Mouse (Mus musculus) intestine, postnatal 0 days (tissue): ENCODE measurements at regions not wholly inside any gene's neighbourhood (a gene's known extent, or its start where the extent isn't known, plus 50 kb on each side); places are given as distances from the start of the nearest gene placed in this dataset.

Experiments
- ATAC-seq: fragments of 200-750 bp; cut with Nextera tagmentation; 2 replicates; pipeline ENCODE4 v1.8.0; 2017; ENCODE audit warnings: mild to moderate bottlenecking, moderate TSS enrichment, moderate library complexity
- H3K27ac ChIP-seq: fragments of 300-500 bp; sonication (generic); 2 replicates; pipeline ENCODE4 v1.5.1; 2014; ENCODE audit warnings: mild to moderate bottlenecking, low read depth, low read length, moderate library complexity
- H3K27me3 ChIP-seq: fragments of 300-500 bp; sonication (generic); replicated peaks from 2 replicates; pipeline ENCODE4 v1.6.1; 2014; ENCODE audit warnings: low read length, mixed read lengths; ENCODE audit not compliant: control insufficient read depth, insufficient read depth
- H3K36me3 ChIP-seq: fragments of 300-500 bp; sonication (generic); 2 replicates; pipeline ENCODE4 v1.6.1; 2014; ENCODE audit warnings: mild to moderate bottlenecking, moderate library complexity; ENCODE audit not compliant: control insufficient read depth, insufficient read depth
- H3K4me1 ChIP-seq: fragments of 300-500 bp; sonication (generic); replicated peaks from 2 replicates; pipeline ENCODE4 v1.6.1; 2014; ENCODE audit warnings: antibody characterized with exemption, low read length, mixed read lengths; ENCODE audit not compliant: control insufficient read depth, insufficient read depth
- H3K4me2 ChIP-seq: fragments of 300-500 bp; sonication (generic); replicated peaks from 2 replicates; pipeline ENCODE4 v1.6.1; 2014; ENCODE audit warnings: low read depth, mild to moderate bottlenecking, moderate library complexity
- H3K4me3 ChIP-seq: fragments of 300-500 bp; sonication (generic); 2 replicates; pipeline ENCODE4 v1.5.1; 2014; ENCODE audit warnings: low read depth, low read length
- H3K9ac ChIP-seq: fragments of 300-500 bp; sonication (generic); 2 replicates; pipeline ENCODE4 v1.6.1; 2014; ENCODE audit warnings: mild to moderate bottlenecking, low read depth, low read length
- H3K9me3 ChIP-seq: fragments of 300-500 bp; sonication (generic); 2 replicates; pipeline ENCODE4 v1.6.1; 2016; ENCODE audit warnings: mixed run types; ENCODE audit not compliant: control insufficient read depth
- CTCF ChIP-seq: sonication (generic); IDR thresholded peaks from 2 replicates; pipeline ENCODE4 v1.5.1; 2016; ENCODE audit warnings: low read depth, mild to moderate bottlenecking, control low read depth, antibody characterized with exemption, moderate library complexity
- WGBS: fragments of 180-500 bp; shearing (Covaris S2); extraction: QIAGEN DNeasy Blood & Tissue Kit; methylation state at CpG from one replicate; pipeline ENCODE4 v1.1.7; 2014; 5-methylcytosine and 5-hydroxymethylcytosine counted together

- TF ChIP-seq CTCF = no peak
- Histone ChIP-seq H3K4me2 (no peak overlapping the region), H3K4me3 (no peak overlapping the region), H3K36me3 (no peaks in the 10 kb centered on the region), H3K27me3 (no peaks in the 10 kb centered on the region), H3K9me3 (no peaks in the 10 kb centered on the region), H3K9ac (no peak overlapping the region), H3K27ac (no peak overlapping the region), H3K4me1 (no peaks in the 10 kb centered on the region)
- 77% methylated on average over 2 of the region's 2 CpGs for WGBS
- ATAC-seq = no peak
Measured at GRCm38 (mm10) chr2:124732593-124732992, 335.3 kb upstream of the Slc24a5 start.

- ATAC-seq = no peak
- Histone ChIP-seq H3K9me3 (no peaks in the 10 kb centered on the region), H3K4me2 (no peak overlapping the region), H3K27ac (no peak overlapping the region), H3K4me1 (no peaks in the 10 kb centered on the region), H3K9ac (no peak overlapping the region), H3K36me3 (no peaks in the 10 kb centered on the region), H3K4me3 (no peak overlapping the region), H3K27me3 (no peaks in the 10 kb centered on the region)
- no peak for TF ChIP-seq CTCF
- WGBS = 58% methylated on average over 13 of the region's 13 CpGs
Measured at GRCm38 (mm10) chr2:124740848-124741247, 327.1 kb upstream of the Slc24a5 start.

GRCm38 (mm10) chr2:124742964-124743363 is 325.0 kb upstream of the Slc24a5 start:
- Histone ChIP-seq H3K9me3 (no peaks in the 10 kb centered on the region), H3K27me3 (no peaks in the 10 kb centered on the region), H3K27ac (no peak overlapping the region), H3K36me3 (no peaks in the 10 kb centered on the region), H3K9ac (no peak overlapping the region), H3K4me1 (no peaks in the 10 kb centered on the region), H3K4me2 (no peak overlapping the region), H3K4me3 (no peak overlapping the region)
- TF ChIP-seq CTCF = no peak
- 74% methylated on average over 2 of the region's 2 CpGs for WGBS
- ATAC-seq = no peak

- Histone ChIP-seq H3K4me3 (no peak overlapping the region), H3K27ac (no peak overlapping the region), H3K27me3 (no peaks in the 10 kb centered on the region), H3K4me1 (no peaks in the 10 kb centered on the region), H3K4me2 (no peak overlapping the region), H3K9ac (no peak overlapping the region), H3K36me3 (no peaks in the 10 kb centered on the region), H3K9me3 (no peaks in the 10 kb centered on the region)
- ATAC-seq = no peak
- WGBS = 83% methylated on average over 2 of the region's 2 CpGs
- TF ChIP-seq CTCF = no peak
Measured at GRCm38 (mm10) chr2:124745045-124745444, 322.9 kb upstream of the Slc24a5 start.

- WGBS = 80% methylated on average over 1 of the region's 1 CpGs
- no peak overlapping the region for H3K4me3 ChIP-seq
- no peak overlapping the region for H3K27ac ChIP-seq
- H3K9me3 ChIP-seq = 0 out of 2 replicates have a peak, but pooled peaks cover 2% of the 10 kb centered on the region
- ATAC-seq = no peak
- no peaks in the 10 kb centered on the region for H3K4me1 ChIP-seq
- H3K36me3 ChIP-seq = no peaks in the 10 kb centered on the region
- H3K9ac ChIP-seq = no peak overlapping the region
- no peak overlapping the region for H3K4me2 ChIP-seq
- H3K27me3 ChIP-seq = no peaks in the 10 kb centered on the region
- no peak for TF ChIP-seq CTCF
Measured at GRCm38 (mm10) chr2:124747119-124747518, 320.8 kb upstream of the Slc24a5 start.

GRCm38 (mm10) chr2:124747627-124748026 is 320.3 kb upstream of the Slc24a5 start:
- 77% methylated on average over 4 of the region's 4 CpGs for WGBS
- Histone ChIP-seq H3K9ac (no peak overlapping the region), H3K9me3 (0 out of 2 replicates have a peak, but pooled peaks cover 2% of the 10 kb centered on the region), H3K4me3 (no peak overlapping the region), H3K4me2 (no peak overlapping the region), H3K4me1 (no peaks in the 10 kb centered on the region), H3K27ac (no peak overlapping the region), H3K36me3 (no peaks in the 10 kb centered on the region), H3K27me3 (no peaks in the 10 kb centered on the region)
- TF ChIP-seq CTCF = no peak
- ATAC-seq = no peak

GRCm38 (mm10) chr2:124751832-124752231 is 316.1 kb upstream of the Slc24a5 start:
- Histone ChIP-seq H3K27ac (no peak overlapping the region), H3K9ac (no peak overlapping the region), H3K4me2 (no peak overlapping the region), H3K4me1 (no peaks in the 10 kb centered on the region), H3K4me3 (no peak overlapping the region), H3K27me3 (no peaks in the 10 kb centered on the region), H3K36me3 (no peaks in the 10 kb centered on the region), H3K9me3 (0 out of 2 replicates have a peak, but pooled peaks cover 2% of the 10 kb centered on the region)
- 62% methylated on average over 4 of the region's 4 CpGs for WGBS
- ATAC-seq = no peak
- no peak for TF ChIP-seq CTCF
